Mouse (Mus musculus): ENCODE measurements around the gene Tm4sf20. TPM values are rescaled to one million over a fixed set of nuclear protein-coding genes. Genes with fewer than 3 reads are reported as not detected.

The Tm4sf20 gene
- total RNA-seq (2017) = not detected in 2 replicates

- no peak for ATAC-seq (replicated peaks in 1 of 2; ENCODE audit: insufficient read depth in 1 of 2, low FRiP score in 2 of 2, low TSS enrichment in 1 of 2, low read depth in 1 of 2, poor library complexity in 2 of 2, severe bottlenecking in 2 of 2)
Measured at GRCm38 (mm10) chr1:82768269-82768668, at the start of gene Tm4sf20. TSS of gene Tm4sf20 (minus strand) at chr1:82768461.

- peak; percentile 51 to 57; a peak in 2 of 4 replicates for ATAC-seq (replicated peaks in 1 of 2; ENCODE audit: insufficient read depth in 1 of 2, low FRiP score in 2 of 2, low TSS enrichment in 1 of 2, low read depth in 1 of 2, poor library complexity in 2 of 2, severe bottlenecking in 2 of 2)
Measured at GRCm38 (mm10) chr1:82815941-82816716, 47.9 kb upstream of the Tm4sf20 start.

- ATAC-seq (replicated peaks in 1 of 2; ENCODE audit: insufficient read depth in 1 of 2, low FRiP score in 2 of 2, low TSS enrichment in 1 of 2, low read depth in 1 of 2, poor library complexity in 2 of 2, severe bottlenecking in 2 of 2) = no peak
Measured at GRCm38 (mm10) chr1:82811766-82812165, 43.5 kb upstream of the Tm4sf20 start.

- no peak for ATAC-seq (replicated peaks in 1 of 2; ENCODE audit: insufficient read depth in 1 of 2, low FRiP score in 2 of 2, low TSS enrichment in 1 of 2, low read depth in 1 of 2, poor library complexity in 2 of 2, severe bottlenecking in 2 of 2)
Measured at GRCm38 (mm10) chr1:82808564-82808963, 40.3 kb upstream of the Tm4sf20 start.

GRCm38 (mm10) chr1:82807206-82807605, 38.9 kb upstream of the Tm4sf20 start:
- ATAC-seq (replicated peaks in 1 of 2; ENCODE audit: insufficient read depth in 1 of 2, low FRiP score in 2 of 2, low TSS enrichment in 1 of 2, low read depth in 1 of 2, poor library complexity in 2 of 2, severe bottlenecking in 2 of 2) = no peak

- no peak for ATAC-seq (replicated peaks in 1 of 2; ENCODE audit: insufficient read depth in 1 of 2, low FRiP score in 2 of 2, low TSS enrichment in 1 of 2, low read depth in 1 of 2, poor library complexity in 2 of 2, severe bottlenecking in 2 of 2)
Measured at GRCm38 (mm10) chr1:82806391-82806790, 38.1 kb upstream of the Tm4sf20 start.

- no peak for ATAC-seq (replicated peaks in 1 of 2; ENCODE audit: insufficient read depth in 1 of 2, low FRiP score in 2 of 2, low TSS enrichment in 1 of 2, low read depth in 1 of 2, poor library complexity in 2 of 2, severe bottlenecking in 2 of 2)
Measured at GRCm38 (mm10) chr1:82804059-82804458, 35.8 kb upstream of the Tm4sf20 start.

GRCm38 (mm10) chr1:82803608-82804007, 35.3 kb upstream of the Tm4sf20 start:
- ATAC-seq (replicated peaks in 1 of 2; ENCODE audit: insufficient read depth in 1 of 2, low FRiP score in 2 of 2, low TSS enrichment in 1 of 2, low read depth in 1 of 2, poor library complexity in 2 of 2, severe bottlenecking in 2 of 2) = no peak

- ATAC-seq (replicated peaks in 1 of 2; ENCODE audit: insufficient read depth in 1 of 2, low FRiP score in 2 of 2, low TSS enrichment in 1 of 2, low read depth in 1 of 2, poor library complexity in 2 of 2, severe bottlenecking in 2 of 2) = no peak
Measured at GRCm38 (mm10) chr1:82801105-82801783, 33.0 kb upstream of the Tm4sf20 start.

- peak; percentile 13 to 40; a peak in 1 of 4 replicates for ATAC-seq (replicated peaks in 1 of 2; ENCODE audit: insufficient read depth in 1 of 2, low FRiP score in 2 of 2, low TSS enrichment in 1 of 2, low read depth in 1 of 2, poor library complexity in 2 of 2, severe bottlenecking in 2 of 2)
Measured at GRCm38 (mm10) chr1:82798922-82799321, 30.7 kb upstream of the Tm4sf20 start.

- ATAC-seq (replicated peaks in 1 of 2; ENCODE audit: insufficient read depth in 1 of 2, low FRiP score in 2 of 2, low TSS enrichment in 1 of 2, low read depth in 1 of 2, poor library complexity in 2 of 2, severe bottlenecking in 2 of 2) = peak; percentile 66 to 84
Measured at GRCm38 (mm10) chr1:82798304-82798703, 30.0 kb upstream of the Tm4sf20 start.

GRCm38 (mm10) chr1:82797088-82797487, 28.8 kb upstream of the Tm4sf20 start:
- ATAC-seq (replicated peaks in 1 of 2; ENCODE audit: insufficient read depth in 1 of 2, low FRiP score in 2 of 2, low TSS enrichment in 1 of 2, low read depth in 1 of 2, poor library complexity in 2 of 2, severe bottlenecking in 2 of 2) = peak in 1 of 2 experiments; percentile 16; a peak in 1 of 4 replicates

GRCm38 (mm10) chr1:82795702-82796443, 27.6 kb upstream of the Tm4sf20 start:
- ATAC-seq (replicated peaks in 1 of 2; ENCODE audit: insufficient read depth in 1 of 2, low FRiP score in 2 of 2, low TSS enrichment in 1 of 2, low read depth in 1 of 2, poor library complexity in 2 of 2, severe bottlenecking in 2 of 2) = peak; percentile 24 to 25; a peak in 2 of 4 replicates

GRCm38 (mm10) chr1:82795211-82795610, 26.9 kb upstream of the Tm4sf20 start:
- no peak for ATAC-seq (replicated peaks in 1 of 2; ENCODE audit: insufficient read depth in 1 of 2, low FRiP score in 2 of 2, low TSS enrichment in 1 of 2, low read depth in 1 of 2, poor library complexity in 2 of 2, severe bottlenecking in 2 of 2)

GRCm38 (mm10) chr1:82793986-82794385, 25.7 kb upstream of the Tm4sf20 start:
- ATAC-seq (replicated peaks in 1 of 2; ENCODE audit: insufficient read depth in 1 of 2, low FRiP score in 2 of 2, low TSS enrichment in 1 of 2, low read depth in 1 of 2, poor library complexity in 2 of 2, severe bottlenecking in 2 of 2) = no peak

- ATAC-seq (replicated peaks in 1 of 2; ENCODE audit: insufficient read depth in 1 of 2, low FRiP score in 2 of 2, low TSS enrichment in 1 of 2, low read depth in 1 of 2, poor library complexity in 2 of 2, severe bottlenecking in 2 of 2) = no peak
Measured at GRCm38 (mm10) chr1:82793110-82793509, 24.8 kb upstream of the Tm4sf20 start.

GRCm38 (mm10) chr1:82792238-82792637, 24.0 kb upstream of the Tm4sf20 start:
- no peak for ATAC-seq (replicated peaks in 1 of 2; ENCODE audit: insufficient read depth in 1 of 2, low FRiP score in 2 of 2, low TSS enrichment in 1 of 2, low read depth in 1 of 2, poor library complexity in 2 of 2, severe bottlenecking in 2 of 2)

GRCm38 (mm10) chr1:82791105-82791504, 22.8 kb upstream of the Tm4sf20 start:
- no peak for ATAC-seq (replicated peaks in 1 of 2; ENCODE audit: insufficient read depth in 1 of 2, low FRiP score in 2 of 2, low TSS enrichment in 1 of 2, low read depth in 1 of 2, poor library complexity in 2 of 2, severe bottlenecking in 2 of 2)

All from hematopoietic stem cell, adult 5-6 weeks (primary cell).